In genomic region chr2:36997030-36997429, GRCm38 (mm10) we compare ENCODE assay signal across 23 mouse cellular contexts. TPM values are rescaled to one million over a fixed set of nuclear protein-coding genes. Genes with fewer than 3 reads are reported as not detected.
"Had no signal": no experiment of that assay in that cellular context is flagged by ENCODE, and none has a peak within 500 bp of the region (broad histone marks: within the 10 kb centered on the region; RNA-seq: fewer than 3 reads in every experiment).

No protein-coding gene starts in this region.

- H3K27ac ChIP-seq: limb, embryonic 12.5 days; limb, embryonic 15.5 days; liver, embryonic 15.5 days; lung, embryonic 15.5 days; midbrain, embryonic 10.5 days; midbrain, embryonic 13.5 days; neural tube, embryonic 13.5 days; stomach, embryonic 15.5 days had no signal

- H3K36me3 ChIP-seq: limb, embryonic 12.5 days; limb, embryonic 15.5 days; liver, embryonic 15.5 days; lung, embryonic 15.5 days; midbrain, embryonic 10.5 days; midbrain, embryonic 13.5 days; neural tube, embryonic 13.5 days; stomach, embryonic 15.5 days had no signal

- DNase-seq: kidney, postnatal 14 days; kidney, postnatal 4 days; left cerebral cortex, postnatal 4 days; lung, adult 18-20 months; lung, postnatal 10 days; lung, postnatal 36 days; retina, postnatal 1 day; thymus, postnatal 36 days had no signal

- H3K9me3 ChIP-seq: limb, embryonic 15.5 days; liver, embryonic 15.5 days; lung, embryonic 15.5 days; stomach, embryonic 15.5 days had no signal

- H3K27me3 ChIP-seq: limb, embryonic 12.5 days; limb, embryonic 15.5 days; liver, embryonic 15.5 days; lung, embryonic 15.5 days; megakaryocyte, embryonic 14.5 days; midbrain, embryonic 13.5 days; neural tube, embryonic 13.5 days; stomach, embryonic 15.5 days had no signal

- H3K4me1 ChIP-seq: limb, embryonic 12.5 days; limb, embryonic 15.5 days; liver, embryonic 15.5 days; lung, embryonic 15.5 days; megakaryocyte, embryonic 14.5 days; midbrain, embryonic 10.5 days; midbrain, embryonic 13.5 days; neural tube, embryonic 13.5 days; stomach, embryonic 15.5 days had no signal

- H3K4me2 ChIP-seq: limb, embryonic 12.5 days; limb, embryonic 15.5 days; liver, embryonic 11.5 days; liver, embryonic 15.5 days; lung, embryonic 15.5 days; midbrain, embryonic 13.5 days; neural tube, embryonic 13.5 days; stomach, embryonic 15.5 days had no signal

- ATAC-seq: midbrain, embryonic 13.5 days; midbrain, embryonic 16.5 days had no signal

- H3K9ac ChIP-seq: limb, embryonic 12.5 days; limb, embryonic 15.5 days; liver, embryonic 15.5 days; lung, embryonic 15.5 days; midbrain, embryonic 13.5 days; neural tube, embryonic 13.5 days; stomach, embryonic 15.5 days had no signal

- H3K4me3 ChIP-seq: limb, embryonic 12.5 days; limb, embryonic 15.5 days; liver, embryonic 15.5 days; lung, embryonic 15.5 days; megakaryocyte, embryonic 14.5 days; midbrain, embryonic 10.5 days; midbrain, embryonic 13.5 days; myocyte; neural tube, embryonic 13.5 days; stomach, embryonic 15.5 days had no signal

RNA-seq across cellular contexts. Expression of gene Olfr357, which starts 3.4 kb away (rescaled TPM):
- polyA plus RNA-seq: kidney, embryonic 16.5 days; limb, embryonic 12.5 days; limb, embryonic 15.5 days; liver, embryonic 11.5 days; liver, embryonic 15.5 days; lung, embryonic 15.5 days; midbrain, embryonic 10.5 days; midbrain, embryonic 13.5 days; midbrain, embryonic 16.5 days; myocyte; neural tube, embryonic 13.5 days; small intestine, adult 2 months; stomach, embryonic 15.5 days; urinary bladder, adult 2 months had no signal

RNA-seq across cellular contexts. Expression of gene Olfr358, which starts 12.1 kb away (rescaled TPM):
- polyA plus RNA-seq: kidney, embryonic 16.5 days; limb, embryonic 12.5 days; limb, embryonic 15.5 days; liver, embryonic 11.5 days; liver, embryonic 15.5 days; lung, embryonic 15.5 days; midbrain, embryonic 10.5 days; midbrain, embryonic 13.5 days; midbrain, embryonic 16.5 days; myocyte; neural tube, embryonic 13.5 days; small intestine, adult 2 months; stomach, embryonic 15.5 days; urinary bladder, adult 2 months had no signal
